Mouse (Mus musculus): ENCODE measurements at regions not wholly inside any gene's neighbourhood (a gene's known extent, or its start where the extent isn't known, plus 50 kb on each side); places are given as distances from the start of the nearest gene placed in this dataset.

GRCm38 (mm10) chr14:9492228-9492627 lies 826.2 kb upstream of the 4930452B06Rik start:
- TF ChIP-seq POLR2A (IDR thresholded peaks at IDR 0.05; ENCODE audit: borderline replicate concordance, extremely low read depth, insufficient read depth, insufficient read length, poor library complexity, severe bottlenecking): no peak
- no peak for TF ChIP-seq CTCF (IDR thresholded peaks at IDR 0.05; ENCODE audit: borderline replicate concordance, extremely low read depth, insufficient read depth, insufficient read length)

Data from brain, embryonic 14.5 days (tissue).